Mouse (Mus musculus): ENCODE data around the gene Fgf4.

Fgf4 gene

GRCm38 (mm10) chr7:144911121-144911520 is 64.0 kb downstream of the Fgf4 start:
- no peak for DNase-seq (ENCODE audit: low spot score in 2 of 2)

- DNase-seq (ENCODE audit: low spot score in 2 of 2): no peak
Measured at GRCm38 (mm10) chr7:144912897-144913296, 65.7 kb downstream of the Fgf4 start.

GRCm38 (mm10) chr7:144914296-144914947 is 67.3 kb downstream of the Fgf4 start:
- DNase-seq (ENCODE audit: low spot score in 2 of 2): no peak

Measured in natural killer cell, adult 2 months (primary cell).